Mouse (Mus musculus) CH12F3 (cell line): Measurements from ENCODE around the gene Metap1d.

Experiments used
- in situ Hi-C: fragments of 300-500 bp; cut with MboI; formaldehyde crosslinking; loops from 2 replicates; pipeline ENCODE4 v1.14.3; 2020; ENCODE audit warnings: low sequenced_read_pairs

Metap1d gene

GRCm38 (mm10) chr2:71543531-71543930 is 90.5 kb downstream of the Metap1d start:
- in situ Hi-C loops, result no loop called here

- in situ Hi-C loops, result no loop called here
Measured at GRCm38 (mm10) chr2:71543948-71544347, 90.9 kb downstream of the Metap1d start.

DNA sequence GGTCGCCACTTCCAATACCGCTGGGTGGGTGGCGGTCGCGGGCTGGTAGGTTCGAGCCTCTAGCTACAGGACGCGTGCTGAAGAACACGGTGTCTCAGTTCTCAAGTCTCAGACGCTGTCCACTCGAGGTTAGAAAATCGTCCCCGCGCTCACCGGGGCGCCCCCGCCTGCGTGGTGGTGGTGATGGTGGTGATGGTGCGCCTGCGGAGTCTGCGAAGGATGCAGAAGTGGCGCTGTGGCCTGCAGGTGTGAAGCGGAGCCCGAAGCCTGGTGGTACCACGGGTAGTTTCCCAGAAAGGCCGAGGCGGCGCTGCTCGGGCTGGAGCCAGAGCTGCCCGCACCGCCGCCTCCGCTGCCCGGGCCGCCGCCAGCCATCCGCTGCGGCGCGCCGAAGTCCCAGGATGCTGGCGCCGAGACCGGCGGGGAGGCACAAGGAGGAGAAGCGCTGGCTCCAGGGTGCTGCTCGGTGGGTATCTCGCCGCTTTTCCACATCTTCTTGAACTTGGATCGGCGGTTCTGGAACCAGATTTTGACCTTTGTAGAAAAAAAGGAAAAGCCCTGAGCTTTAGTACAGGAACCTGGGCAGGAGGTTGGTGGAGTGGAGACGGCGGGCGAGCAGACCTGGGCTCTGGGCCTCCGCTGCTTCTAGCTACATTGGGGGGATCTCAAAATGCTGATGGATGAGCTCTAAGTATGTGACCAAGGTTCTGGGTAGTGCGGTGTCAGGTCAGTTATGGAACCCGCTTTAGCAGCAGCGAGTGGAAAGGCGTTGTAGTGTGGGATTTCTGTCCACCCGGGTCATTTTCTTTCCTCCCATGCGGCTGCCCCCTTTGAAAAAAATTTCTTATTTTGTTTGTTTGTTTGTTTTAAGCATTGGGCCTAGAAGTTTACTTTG is 91.6 kb downstream of the Metap1d start:
- in situ Hi-C loops, result no loop called here

DNA sequence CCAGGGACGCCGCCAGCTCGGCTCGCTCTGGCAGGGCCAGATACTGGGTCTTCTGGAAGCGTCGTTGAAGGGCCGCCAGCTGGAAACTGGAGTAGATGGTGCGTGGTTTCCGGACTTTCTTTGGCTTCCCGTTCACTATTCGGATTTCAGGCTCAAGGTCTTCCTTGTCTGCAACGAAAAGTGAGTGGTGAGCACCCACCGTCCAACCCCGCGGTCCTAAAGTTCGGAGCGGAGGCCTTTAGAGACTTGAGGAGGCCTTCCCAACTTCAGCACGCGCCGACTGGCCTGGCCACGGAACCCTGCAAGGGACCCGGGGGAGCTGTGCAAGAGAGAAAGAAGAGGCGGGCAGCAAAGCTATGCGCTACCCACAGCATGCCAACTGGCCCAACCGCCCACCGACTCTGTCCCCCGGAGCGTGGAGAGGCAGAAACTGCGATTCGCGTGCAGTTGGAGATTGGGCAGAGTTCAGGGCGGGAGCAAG is 92.4 kb downstream of the Metap1d start:
- in situ Hi-C loops, result no loop called here

GRCm38 (mm10) chr2:71545882-71546639 is 93.0 kb downstream of the Metap1d start:
- in situ Hi-C loops, result no loop called here

DNA sequence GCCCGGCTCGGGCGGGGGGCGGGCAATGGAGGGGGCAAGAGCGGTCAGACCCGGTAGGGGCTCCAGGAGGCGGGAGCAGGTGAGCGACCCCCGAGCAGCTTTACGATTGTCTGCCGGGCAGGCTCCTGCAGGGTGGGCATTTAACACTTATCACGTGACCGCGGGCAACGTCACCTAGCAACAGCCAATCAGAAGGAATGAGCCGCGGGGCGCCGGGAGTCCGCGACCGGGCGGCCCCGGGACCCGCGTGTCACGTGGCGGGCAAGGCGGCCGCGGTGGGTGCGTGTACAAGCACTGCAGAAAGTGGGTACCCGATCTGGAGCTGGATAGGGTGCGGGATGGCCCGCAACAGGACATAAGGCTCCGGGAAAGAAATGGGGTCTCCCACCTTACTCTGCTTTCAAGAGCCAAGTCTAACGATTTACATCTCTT is 93.6 kb downstream of the Metap1d start, which contains the start of gene Dlx2:
Gene Dlx2 (minus strand): TSS at position 115 of the 432 bp plus-strand sequence.
- in situ Hi-C loops, result no loop called here

- in situ Hi-C loops, result no loop called here
Measured at GRCm38 (mm10) chr2:71547829-71548228, 94.8 kb downstream of the Metap1d start.

- in situ Hi-C loops, result no loop called here
Measured at GRCm38 (mm10) chr2:71550330-71550729, 97.3 kb downstream of the Metap1d start.

DNA sequence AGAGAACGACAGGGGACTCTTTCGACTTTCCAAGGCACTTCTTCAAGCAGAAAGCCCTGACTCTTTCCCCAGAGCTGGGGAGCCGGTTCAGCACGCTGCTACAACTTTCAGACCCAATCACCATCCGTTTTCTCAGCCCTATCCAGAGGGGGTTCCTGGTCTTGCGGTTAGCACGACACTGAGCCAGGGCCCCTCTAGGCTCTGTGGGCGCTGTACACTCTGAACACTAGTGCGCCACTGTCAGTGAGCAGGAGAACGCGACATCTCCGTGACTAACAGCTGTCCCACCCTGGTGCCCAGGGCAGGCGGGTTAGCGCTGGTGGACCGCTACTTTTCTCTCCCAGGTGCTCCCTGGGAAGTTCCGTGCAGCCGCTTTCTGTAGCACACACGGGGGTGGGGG is 98.6 kb downstream of the Metap1d start:
- in situ Hi-C loops, result no loop called here

DNA sequence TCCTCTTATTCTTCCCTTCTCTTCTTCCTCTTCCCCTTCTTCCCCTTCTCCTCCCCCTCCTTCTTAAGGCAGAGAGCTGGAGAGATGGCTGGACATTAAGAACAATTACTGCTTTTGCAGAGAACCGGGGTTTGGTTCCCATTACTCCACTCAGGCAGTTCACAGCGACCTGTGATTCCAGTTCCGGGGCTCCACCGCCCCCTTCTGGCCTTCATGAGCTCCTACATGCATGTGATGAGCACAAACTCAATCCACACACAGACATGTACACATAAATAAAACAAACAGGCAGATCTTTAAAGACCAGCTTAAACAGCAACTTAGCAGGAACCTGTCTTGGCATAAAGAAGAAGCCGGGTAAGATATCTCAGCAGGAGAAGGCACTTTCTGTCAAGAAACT is 103.0 kb downstream of the Metap1d start:
- in situ Hi-C loops, result no loop called here

GRCm38 (mm10) chr2:71566466-71566865 is 113.4 kb downstream of the Metap1d start:
- in situ Hi-C loops, result no loop called here

DNA sequence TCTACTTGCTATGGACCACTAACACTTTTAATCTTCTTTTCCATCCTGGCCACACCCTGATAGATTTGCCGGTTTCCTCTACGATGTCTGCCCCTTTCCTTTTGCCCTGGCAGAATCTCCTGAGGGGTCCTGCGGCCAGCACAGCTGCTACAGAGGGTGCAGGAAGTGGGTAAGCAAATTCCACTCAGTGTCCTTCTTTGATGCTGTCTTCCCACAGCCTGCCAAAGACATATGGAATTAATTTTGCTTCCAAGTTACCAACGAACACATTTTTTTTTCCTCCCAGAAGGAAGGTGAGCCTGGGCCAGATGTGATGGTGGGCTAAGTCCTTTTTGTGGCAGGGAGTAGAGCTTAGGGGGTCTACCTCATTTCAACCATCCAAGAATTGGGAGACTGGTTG is 120.7 kb downstream of the Metap1d start:
- in situ Hi-C loops, result no loop called here
